Mouse (Mus musculus): Measurements from ENCODE around the gene Gm21970.

The Gm21970 gene

DNA sequence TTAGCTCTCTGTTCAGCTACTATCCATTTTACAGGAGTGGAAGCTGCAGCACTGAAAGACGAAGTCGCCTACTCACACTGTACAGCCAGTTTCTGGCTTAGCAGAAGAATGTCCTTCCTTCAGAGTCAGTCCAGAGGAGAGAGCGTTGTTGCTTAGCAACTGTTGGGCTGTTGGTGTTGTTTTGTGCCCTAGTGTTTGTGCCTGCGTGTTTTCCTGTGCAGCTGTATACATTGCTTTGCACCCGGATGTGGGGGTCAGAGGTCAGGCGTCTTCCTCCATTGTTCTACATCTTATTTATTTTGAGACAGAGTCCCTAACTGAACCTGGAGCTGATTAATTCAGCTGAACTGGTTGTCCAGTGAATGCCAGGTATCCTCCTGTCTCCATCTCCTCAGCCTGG lies 75.0 kb downstream of the Gm21970 start:
- DNase-seq = no peak
